Mouse (Mus musculus) ovary, postnatal 10 days (tissue): ENCODE results near the gene Erc2.

ENCODE experiments used
- DNase-seq: peaks from one replicate; pipeline ENCODE4 v3.0.0; 2022; ENCODE audit warnings: low spot score

Erc2 gene

GRCm38 (mm10) chr14:27667016-27667852 is 45.0 kb downstream of the Erc2 start:
- no peak for DNase-seq

GRCm38 (mm10) chr14:27668151-27668550 is 45.9 kb downstream of the Erc2 start:
- no peak for DNase-seq

DNA sequence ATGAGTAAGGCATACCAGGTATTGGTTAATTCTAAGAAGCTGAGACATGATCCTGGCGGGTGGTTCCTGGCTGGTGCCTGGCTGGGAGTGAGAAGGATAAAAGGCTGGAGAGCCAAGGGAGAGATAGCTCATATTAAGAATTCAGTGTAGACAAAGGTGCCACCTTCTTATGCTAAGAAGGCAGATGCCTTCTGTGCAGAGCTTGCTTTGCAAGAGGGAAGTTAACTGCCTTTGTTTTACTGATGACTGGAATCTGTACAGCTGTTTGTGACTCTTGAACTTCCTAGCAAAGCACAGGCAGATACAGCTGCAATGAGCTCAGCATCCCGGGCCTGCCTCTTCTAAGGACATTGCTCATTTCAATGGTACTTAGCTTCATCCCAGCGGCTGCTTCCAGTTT is 47.7 kb downstream of the Erc2 start:
- no peak for DNase-seq

DNA sequence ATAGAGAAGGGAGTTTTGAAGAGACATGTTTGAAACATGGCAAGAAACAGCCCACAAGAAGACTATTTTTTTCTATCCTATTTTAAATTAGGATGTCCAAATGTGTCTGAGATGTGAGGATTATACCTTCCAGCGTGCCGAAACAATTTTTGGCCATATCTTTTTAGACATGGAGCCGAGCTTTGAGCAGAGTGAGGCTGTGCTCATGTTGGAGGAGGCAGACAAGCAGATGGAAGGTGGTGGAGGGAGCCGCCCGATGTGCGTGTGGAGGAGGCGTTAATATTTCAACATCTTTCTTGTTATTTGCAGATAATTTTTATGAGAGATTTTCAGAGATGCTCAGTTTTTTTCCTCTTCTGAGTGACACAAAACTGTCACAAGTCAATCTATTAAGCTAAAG is 50.5 kb downstream of the Erc2 start:
- DNase-seq = no peak

DNA sequence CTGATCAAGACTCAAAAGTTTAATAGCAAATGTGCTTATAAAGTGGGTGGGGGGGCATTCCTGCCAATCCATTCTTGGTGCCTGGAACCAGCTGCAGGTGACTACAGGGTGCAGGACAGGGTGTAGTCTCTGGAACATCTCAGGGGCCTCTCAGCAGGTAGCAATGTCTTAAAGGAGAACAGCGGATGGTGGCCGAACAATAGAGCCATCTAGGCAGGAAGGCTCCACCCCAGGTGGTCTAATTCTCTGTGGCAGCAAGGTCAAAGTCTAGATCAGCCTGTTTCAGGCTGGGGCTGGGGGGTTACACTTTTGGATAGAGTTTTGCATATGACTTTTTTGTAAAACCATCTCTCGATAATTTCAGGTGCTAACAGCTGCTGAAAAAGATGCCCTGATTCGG is 51.9 kb downstream of the Erc2 start:
- DNase-seq = no peak

DNA sequence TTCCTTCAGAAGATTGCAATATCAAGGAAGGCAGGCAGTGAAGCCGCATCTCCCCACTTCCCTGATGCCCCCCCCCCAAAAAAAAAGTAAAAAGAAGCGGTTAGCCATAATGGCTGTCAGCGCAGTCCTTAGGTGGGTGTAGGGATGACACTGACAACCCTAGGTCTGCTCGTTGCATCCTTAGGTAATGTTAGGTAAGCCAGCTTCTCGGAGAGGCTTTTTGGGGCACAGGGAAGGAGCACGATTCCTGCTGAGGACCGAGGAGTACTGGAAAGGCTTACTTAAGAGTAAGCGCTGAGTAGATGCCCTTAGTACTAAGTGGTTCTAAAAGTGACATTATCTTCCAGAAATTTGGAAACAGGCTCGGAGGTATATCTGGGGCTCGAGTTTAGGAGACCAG is 52.3 kb downstream of the Erc2 start:
- DNase-seq = no peak

DNA sequence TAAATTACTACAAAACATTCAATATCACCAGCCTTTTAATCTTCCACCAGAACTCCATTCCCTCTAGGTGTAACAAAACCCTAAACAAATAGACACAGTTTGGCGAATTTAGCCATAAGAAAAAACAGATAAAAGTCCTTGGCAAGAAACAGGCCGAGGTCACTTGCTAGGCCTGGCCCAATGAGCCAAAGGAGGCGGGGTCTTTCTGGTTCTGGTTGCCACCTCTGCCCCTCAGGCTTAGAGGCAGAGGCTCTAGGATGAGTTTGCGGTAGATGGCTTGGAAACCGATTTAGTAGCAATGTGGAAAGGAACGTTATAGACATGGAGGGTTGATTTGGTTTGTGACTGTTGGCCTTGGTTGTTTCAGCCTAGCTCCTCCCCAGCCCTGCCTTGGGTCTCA is 52.8 kb downstream of the Erc2 start:
- no peak for DNase-seq

DNA sequence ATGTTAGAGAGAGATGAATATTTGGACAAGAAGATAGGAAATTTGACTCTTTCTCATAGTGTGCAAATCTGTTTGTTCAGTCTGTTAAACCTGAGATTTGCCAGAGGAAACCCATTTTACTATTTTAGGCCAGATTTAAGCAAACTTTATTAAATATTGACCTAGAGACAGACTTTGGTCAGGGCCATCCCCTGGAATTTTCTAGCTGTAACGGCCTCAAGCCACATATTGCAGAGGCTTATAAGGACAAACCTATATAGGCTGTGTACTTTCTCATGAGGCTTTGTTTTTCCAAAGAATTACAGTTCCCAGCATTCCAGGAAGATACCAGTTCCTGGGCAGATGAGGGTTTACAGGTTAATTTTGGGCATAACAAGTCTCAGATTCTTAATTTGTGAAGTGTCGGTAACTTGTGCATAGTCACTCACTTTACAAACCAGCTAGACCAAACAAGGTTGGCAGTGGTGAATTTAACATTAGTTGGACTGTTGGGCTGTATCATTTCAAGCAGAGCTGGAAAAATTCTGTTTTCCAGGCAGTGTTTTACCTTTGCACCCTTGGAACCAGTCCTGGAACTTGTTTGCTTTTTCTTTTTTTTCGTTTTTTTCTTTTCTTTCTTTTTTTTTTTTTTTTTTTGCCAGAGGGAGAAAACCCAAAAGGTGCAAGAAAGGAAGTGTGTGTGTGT is 60.3 kb downstream of the Erc2 start:
- DNase-seq = no peak

GRCm38 (mm10) chr14:27695781-27696180 is 73.6 kb downstream of the Erc2 start:
- DNase-seq = no peak

- no peak for DNase-seq
Measured at GRCm38 (mm10) chr14:27717364-27717763, 95.1 kb downstream of the Erc2 start.

DNA sequence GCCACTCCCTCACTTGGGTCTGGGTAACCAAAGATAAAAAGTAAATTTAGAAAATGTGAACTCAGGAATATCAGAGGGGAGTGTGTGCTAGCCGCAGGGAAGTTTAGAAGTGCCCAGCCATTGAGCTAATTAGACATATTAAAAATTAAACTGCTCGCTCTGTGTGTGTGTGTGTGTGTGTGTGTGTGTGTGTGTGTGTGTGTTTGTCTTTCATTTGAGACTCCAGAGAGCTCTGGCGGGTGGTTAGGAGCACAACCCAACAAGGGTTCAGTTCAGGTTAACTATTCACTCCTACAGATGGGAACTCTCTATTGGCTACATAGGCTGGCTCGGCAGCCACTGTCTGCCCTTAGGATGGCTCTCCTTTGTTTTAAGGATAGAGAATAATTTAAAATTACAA is 97.4 kb downstream of the Erc2 start:
- no peak for DNase-seq

GRCm38 (mm10) chr14:27720944-27721343 is 98.7 kb downstream of the Erc2 start:
- no peak for DNase-seq

DNA sequence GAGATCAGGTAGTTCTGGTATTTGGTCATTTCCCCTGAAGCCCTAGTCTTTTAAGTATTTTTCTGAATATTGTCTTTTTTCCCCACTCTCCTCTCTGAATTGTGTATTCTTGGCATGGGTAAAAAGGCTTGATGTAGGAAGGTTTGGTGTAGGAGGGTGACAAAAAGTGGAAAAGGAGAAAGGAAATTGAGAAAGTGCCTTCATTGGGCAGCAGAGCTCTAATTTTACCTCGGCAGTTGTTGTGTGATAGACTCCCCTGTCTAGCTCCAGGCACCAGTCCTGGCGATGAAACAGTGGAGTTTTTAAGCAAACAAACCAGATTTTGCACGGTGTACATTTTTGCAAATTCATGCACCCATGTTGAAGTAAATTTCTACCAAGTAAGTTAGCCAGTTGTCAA is 99.5 kb downstream of the Erc2 start:
- no peak for DNase-seq

DNA sequence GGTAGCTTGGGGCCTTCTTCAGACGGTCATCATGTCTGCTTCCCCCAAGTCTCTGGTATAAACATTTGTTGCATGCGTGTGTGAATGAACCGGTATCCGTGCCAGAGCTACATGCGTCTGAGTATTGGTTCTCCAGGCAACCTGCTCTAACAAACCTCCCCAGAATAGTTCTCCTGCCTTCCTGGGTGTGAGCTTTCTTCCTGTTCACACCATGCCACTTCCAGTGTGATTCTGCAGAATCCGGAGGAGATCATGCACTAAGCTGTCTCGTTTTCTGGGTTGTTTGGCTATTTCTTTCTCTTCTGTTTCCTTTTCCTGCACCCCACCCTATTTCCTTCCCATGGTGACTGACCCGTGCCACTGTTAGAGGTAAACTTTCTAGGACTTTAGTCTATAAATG is 105.3 kb downstream of the Erc2 start:
- DNase-seq = no peak

- no peak for DNase-seq
Measured at GRCm38 (mm10) chr14:27731086-27731485, 108.9 kb downstream of the Erc2 start.

GRCm38 (mm10) chr14:27739436-27739835 is 117.2 kb downstream of the Erc2 start:
- no peak for DNase-seq

DNA sequence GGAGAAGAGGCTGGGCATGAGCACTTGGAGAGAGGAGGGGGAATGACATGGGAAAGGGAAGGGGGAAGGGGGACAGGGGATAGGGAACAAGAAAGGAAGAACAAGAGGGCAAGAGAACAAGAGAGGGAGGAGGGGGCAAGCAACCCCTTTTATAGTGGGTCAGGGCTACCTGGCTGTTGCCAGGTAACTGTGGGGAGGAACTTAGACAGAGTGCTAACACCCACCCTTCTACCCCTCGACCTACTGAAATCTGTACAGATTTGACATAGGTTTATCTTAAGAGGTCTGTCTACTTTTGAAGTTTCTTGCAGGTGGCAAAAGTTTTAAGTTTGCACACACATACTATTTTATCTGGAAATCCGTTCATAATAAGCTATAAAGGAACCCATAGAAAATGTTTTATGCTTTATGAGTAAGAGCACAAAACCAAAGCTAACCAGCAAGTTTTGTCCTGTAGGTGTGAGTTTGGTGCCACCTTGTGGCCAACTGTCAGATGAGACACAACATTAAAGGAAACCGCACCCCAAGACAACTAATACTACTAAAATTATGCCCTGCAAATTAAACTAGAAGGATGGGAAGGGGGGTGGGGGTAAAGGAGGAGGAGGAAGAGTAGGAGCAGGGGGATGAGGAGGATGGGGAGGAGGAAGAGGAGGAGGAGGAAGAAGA is 119.2 kb downstream of the Erc2 start:
- peak; percentile 6 for DNase-seq

DNA sequence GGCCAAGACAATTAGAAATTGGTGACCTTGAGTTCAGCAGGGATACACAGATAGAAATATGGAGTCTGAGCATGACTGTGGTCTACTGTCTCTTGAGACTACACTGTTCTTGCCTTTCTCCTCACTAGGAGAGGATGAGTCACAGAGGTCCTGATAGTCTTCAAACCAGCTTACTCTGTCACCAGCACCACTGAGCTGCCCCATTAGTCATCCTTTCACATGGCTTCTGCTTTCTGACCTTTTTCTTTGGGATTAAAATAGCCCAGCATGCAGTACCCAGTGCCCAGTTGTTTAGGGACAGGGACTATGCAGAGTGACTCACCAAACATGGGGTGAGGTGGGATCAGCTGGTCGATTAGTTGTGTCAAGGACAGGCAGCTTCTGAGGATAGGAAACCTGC is 132.1 kb downstream of the Erc2 start:
- DNase-seq = no peak

DNA sequence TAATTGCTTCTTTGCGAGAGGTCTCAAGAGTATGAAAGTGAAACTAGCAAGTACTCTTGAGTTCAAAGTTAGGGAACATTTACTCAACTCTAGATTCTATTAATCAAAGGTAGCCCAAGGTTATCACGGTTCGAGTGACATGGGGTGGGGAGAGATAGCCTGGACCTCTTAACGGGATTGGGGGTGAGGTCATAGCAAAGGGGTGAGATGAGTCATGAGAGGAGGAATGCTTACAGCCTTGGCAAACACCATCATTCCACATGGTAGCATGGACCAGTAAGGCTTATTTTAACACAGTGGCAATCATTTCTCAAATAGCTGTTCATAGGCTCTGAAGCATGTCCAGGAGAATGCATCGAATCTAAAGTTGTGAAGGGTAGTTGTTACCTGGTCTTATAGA is 134.7 kb downstream of the Erc2 start:
- DNase-seq = no peak

DNA sequence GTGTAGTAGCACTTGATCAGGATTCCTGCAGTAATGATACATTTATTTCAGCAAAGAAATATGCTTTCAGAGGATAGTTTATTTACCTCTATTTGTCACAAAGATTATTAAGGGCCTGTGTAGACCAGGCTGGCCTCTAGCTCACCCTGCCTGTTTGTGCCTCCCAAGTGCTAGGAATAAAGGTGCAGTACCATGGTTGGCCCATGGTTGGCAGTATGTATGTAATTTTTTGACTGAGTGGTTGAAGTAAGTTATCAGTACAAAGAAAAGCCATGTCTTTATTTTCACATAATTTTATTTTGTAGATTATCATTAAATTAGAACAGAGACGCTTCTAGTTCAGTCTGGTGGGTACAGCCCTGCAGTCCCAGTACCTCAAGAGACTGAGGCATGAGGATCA is 136.0 kb downstream of the Erc2 start:
- DNase-seq = no peak

DNA sequence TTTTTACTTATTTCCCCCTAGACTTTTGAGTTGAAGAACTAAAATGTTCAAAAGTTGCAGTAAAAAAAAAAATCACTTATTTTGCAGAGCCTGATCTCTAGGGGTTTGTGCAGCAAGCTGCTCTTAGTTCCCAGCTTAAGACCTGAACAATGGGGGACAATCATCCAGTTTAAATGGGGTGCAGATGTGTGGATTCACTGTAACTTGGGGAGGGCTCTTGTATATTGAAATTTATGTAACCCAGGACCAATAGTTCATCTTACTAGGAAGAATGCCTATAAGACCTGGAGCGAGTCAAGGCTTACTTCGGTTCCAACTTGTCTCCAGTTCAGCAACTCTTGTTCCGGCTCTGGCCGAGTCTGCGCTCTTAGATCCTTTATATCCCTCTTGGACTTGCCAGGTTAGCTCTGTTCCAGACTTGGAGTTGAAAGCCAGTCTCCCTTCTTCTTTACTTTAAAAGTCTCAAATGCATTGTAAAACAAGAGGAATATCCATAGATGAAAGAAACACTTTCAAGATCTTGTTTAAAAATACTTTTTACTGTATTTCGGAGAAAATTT is 136.9 kb downstream of the Erc2 start:
- no peak for DNase-seq

DNA sequence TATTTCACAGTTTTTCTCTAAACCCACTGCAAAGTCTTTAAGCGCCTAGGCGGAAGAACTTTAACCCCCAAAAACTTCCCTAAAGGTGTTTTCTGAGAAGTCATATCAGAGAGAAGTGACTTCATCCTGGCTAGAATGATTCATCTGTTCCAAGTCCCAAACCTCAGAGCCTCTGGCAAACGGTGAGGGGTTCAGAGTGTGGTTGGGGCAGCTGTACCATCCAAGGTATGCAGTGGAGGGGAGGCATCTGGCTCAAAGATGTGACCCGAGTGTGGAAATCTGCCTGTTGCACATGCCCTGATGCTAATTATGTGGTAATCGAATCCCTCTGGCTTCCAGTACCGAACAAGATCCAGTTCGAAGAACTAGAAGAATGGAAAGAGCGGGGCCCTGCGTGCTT is 137.8 kb downstream of the Erc2 start:
- no peak for DNase-seq

- no peak for DNase-seq
Measured at GRCm38 (mm10) chr14:27775367-27775766, 153.1 kb downstream of the Erc2 start.
